19 mouse cellular contexts compared by ENCODE assay signal in the genomic region with DNA sequence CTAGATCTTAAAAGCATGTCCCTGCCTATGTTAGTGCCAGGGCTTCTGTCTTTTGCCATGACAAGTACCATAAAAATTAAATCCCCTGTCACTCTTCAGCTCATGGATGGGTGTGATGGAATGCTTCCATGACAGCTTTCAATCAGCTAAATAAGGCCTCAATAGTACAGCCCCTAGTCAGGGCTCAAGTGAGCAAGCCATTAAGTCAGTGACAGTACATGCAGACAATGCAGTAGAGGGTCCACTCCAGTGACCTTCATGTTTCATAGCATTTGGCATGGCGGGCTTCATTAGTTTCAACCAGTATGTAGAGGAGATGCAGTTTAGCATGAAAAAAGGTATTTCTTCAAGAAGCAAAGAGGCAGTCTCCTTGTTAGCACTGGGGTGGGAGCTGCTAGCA.
"Had no signal": no experiment of that assay in that cellular context is flagged by ENCODE, and none has a peak within 500 bp of the region (broad histone marks: within the 10 kb centered on the region; RNA-seq: fewer than 3 reads in every experiment).

No protein-coding gene starts in this region.

- H3K9ac ChIP-seq: intestine, embryonic 15.5 days; limb, embryonic 12.5 days; liver, embryonic 13.5 days; liver, postnatal 0 days; lung, embryonic 15.5 days; neural tube, embryonic 12.5 days; stomach, embryonic 15.5 days had no signal

- ATAC-seq: intestine, embryonic 15.5 days; liver, postnatal 0 days had no signal

- H3K9me3 ChIP-seq: intestine, embryonic 15.5 days; limb, embryonic 12.5 days; liver, embryonic 13.5 days; lung, embryonic 15.5 days; megakaryocyte, embryonic 14.5 days; neural tube, embryonic 12.5 days; stomach, embryonic 15.5 days had no signal

- DNase-seq: kidney, adult 18-20 months; kidney, postnatal 10 days; kidney, postnatal 4 days; liver; liver, embryonic 13.5 days; liver, postnatal 0 days; lung, postnatal 14 days; right cerebral cortex, postnatal 14 days; thymus, adult 2 months; thymus, postnatal 25 days had no signal

- H3K27ac ChIP-seq: intestine, embryonic 15.5 days; left cerebral cortex, adult 2 months; limb, embryonic 12.5 days; liver, embryonic 13.5 days; lung, embryonic 15.5 days; macrophage; neural tube, embryonic 12.5 days; stomach, embryonic 15.5 days had no signal

- H3K36me3 ChIP-seq: intestine, embryonic 15.5 days; limb, embryonic 12.5 days; liver, embryonic 13.5 days; lung, embryonic 15.5 days; neural tube, embryonic 12.5 days; stomach, embryonic 15.5 days had no signal

- H3K27me3 ChIP-seq: intestine, embryonic 15.5 days; limb, embryonic 12.5 days; liver, embryonic 13.5 days; lung, embryonic 15.5 days; megakaryocyte, embryonic 14.5 days; neural tube, embryonic 12.5 days; stomach, embryonic 15.5 days had no signal

- H3K4me1 ChIP-seq: intestine, embryonic 15.5 days; limb, embryonic 12.5 days; liver, embryonic 13.5 days; lung, embryonic 15.5 days; megakaryocyte, embryonic 14.5 days; stomach, embryonic 15.5 days had no signal

- H3K4me2 ChIP-seq: intestine, embryonic 15.5 days; limb, embryonic 12.5 days; liver, embryonic 13.5 days; lung, embryonic 15.5 days; stomach, embryonic 15.5 days had no signal

- H3K4me3 ChIP-seq: intestine, embryonic 15.5 days; left cerebral cortex, adult 2 months; limb, embryonic 12.5 days; liver, embryonic 13.5 days; lung, embryonic 15.5 days; megakaryocyte, embryonic 14.5 days; myocyte; neural tube, embryonic 12.5 days; stomach, embryonic 15.5 days had no signal
